Mouse (Mus musculus) brown adipose tissue, adult 24 weeks (tissue): ENCODE measurements around the gene Cmya5. TPM values are rescaled to one million over a fixed set of nuclear protein-coding genes. Genes with fewer than 3 reads are reported as not detected.

Source experiments
- H3K27ac ChIP-seq: fragments of 200-500 bp; replicated peaks from 2 replicates; pipeline ENCODE4 v1.5.1; 2012; ENCODE audit warnings: low read depth, mild to moderate bottlenecking, low read length
- H3K4me1 ChIP-seq: fragments of 200-500 bp; 2 replicates; pipeline ENCODE4 v1.6.1; 2012; ENCODE audit warnings: low read length, mixed read lengths; ENCODE audit not compliant: control insufficient read depth, insufficient read depth, insufficient read length
- H3K4me3 ChIP-seq: fragments of 200-500 bp; 2 replicates; pipeline ENCODE4 v1.5.1; 2012; ENCODE audit warnings: low read depth, mild to moderate bottlenecking, low read length, moderate library complexity; ENCODE audit not compliant: insufficient read depth
- polyA plus RNA-seq: library from polyadenylated mRNA; stranded (reverse); fragments of >200 nt; gene quantifications from 2 replicates; pipeline ENCODE4 v1.2.4, GENCODE M21; 2012; ENCODE audit not compliant: missing spikeins, insufficient read depth, insufficient read length

Cmya5 gene
- polyA plus RNA-seq, 1 experiment = 4.1 TPM

DNA sequence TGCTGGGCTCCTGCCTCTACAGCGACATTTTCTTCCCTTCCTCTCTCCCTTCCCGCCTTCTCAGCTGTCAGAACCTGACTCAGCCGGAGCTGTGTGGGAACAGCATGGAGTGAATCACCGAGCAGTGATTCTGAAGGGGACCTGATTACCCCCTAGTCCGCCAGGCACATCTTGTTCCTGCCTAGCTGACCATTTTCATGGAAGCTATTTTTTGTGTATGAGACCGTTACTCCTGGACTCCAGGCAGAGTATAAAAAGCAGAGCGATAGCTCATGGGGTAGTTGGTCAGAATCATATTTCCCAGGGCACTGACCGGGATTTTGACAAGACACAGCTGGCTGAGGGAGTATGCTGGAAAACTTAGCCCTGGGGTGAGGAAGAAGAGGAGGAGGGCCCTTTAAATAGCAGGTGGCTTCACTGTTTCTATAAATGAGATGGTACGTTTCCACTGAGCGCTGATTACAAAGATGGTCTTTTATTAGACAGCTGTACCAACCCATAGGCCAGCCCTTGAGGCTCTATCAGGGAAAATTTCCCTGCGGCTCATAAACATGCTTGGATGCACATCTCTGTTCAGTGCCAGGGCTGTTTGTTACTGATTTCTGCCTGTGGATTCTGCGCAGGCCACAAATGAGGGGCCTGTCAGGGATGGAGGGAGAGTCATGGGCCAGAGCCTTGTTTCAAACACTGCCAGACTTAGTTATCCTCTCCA lies 143.7 kb downstream of the Cmya5 start:
- Histone ChIP-seq H3K4me3 (no peak overlapping the region), H3K4me1 (0 out of 2 replicates have a peak, but pooled peaks cover 2% of the 10 kb centered on the region), H3K27ac (no peak overlapping the region)

DNA sequence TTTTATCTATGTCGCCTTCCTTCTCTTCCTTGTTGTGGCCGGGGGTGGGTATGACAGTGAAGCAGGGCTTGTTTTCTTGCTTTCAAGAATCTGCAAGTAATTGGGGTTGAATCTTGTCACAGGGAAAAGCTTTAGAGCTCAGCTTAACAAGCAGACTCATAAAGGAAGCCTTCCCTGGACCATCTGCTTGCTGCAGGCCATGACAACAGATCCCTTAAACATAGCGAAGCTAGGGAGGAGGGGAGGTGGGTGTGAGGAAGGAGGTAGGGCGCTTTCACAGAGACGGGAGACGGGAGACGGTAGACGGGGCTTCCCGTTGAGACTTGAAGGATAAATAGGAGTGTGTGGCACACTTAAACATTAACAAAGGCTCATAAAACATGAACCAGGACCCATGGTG lies 144.7 kb downstream of the Cmya5 start:
- no peak overlapping the region for H3K4me3 ChIP-seq
- H3K27ac ChIP-seq = no peak overlapping the region

GRCm38 (mm10) chr13:92994743-92995142 lies 149.8 kb downstream of the Cmya5 start:
- peaks cover 2% of the 10 kb centered on the region; the same call in 1 of the 2 replicates for H3K4me1 ChIP-seq
- no peak overlapping the region for H3K27ac ChIP-seq
- H3K4me3 ChIP-seq = no peak overlapping the region

More for the DNA sequence above, 144.7 kb downstream of the Cmya5 start:
- H3K4me1 ChIP-seq = 0 out of 2 replicates have a peak, but pooled peaks cover 2% of the 10 kb centered on the region

GRCm38 (mm10) chr13:92992823-92993222 lies 151.7 kb downstream of the Cmya5 start:
- Histone ChIP-seq H3K27ac (no peak overlapping the region), H3K4me3 (no peak overlapping the region), H3K4me1 (peaks cover 2% of the 10 kb centered on the region; the same call in 1 of the 2 replicates)

Other genes starting within 250 kb of the Cmya5 start
- 29.1 and 31.9 TPM in 2 replicates for gene Tent2, start 47.7 kb upstream of the Cmya5 start, polyA plus RNA-seq
- 11.8 and 13.8 TPM in 2 replicates for gene Homer1, start 154.9 kb upstream of the Cmya5 start, polyA plus RNA-seq